Mouse (Mus musculus): Measurements from ENCODE around the gene Ston1. TPM values are rescaled to one million over a fixed set of nuclear protein-coding genes. Genes with fewer than 3 reads are reported as not detected.

The Ston1 gene
- polyA plus RNA-seq, 1 experiment from 2014 or later = 4.8 TPM

- Histone ChIP-seq H3K27ac (no peak overlapping the region), H3K27me3 (no peaks in the 10 kb centered on the region), H3K4me1 (replicated peaks) (peaks cover 8% of the 10 kb centered on the region), H3K36me3 (no peaks in the 10 kb centered on the region), H3K9ac (replicated peaks) (no peak overlapping the region), H3K9me3 (no peaks in the 10 kb centered on the region), H3K4me3 (replicated peaks) (no peak overlapping the region), H3K4me2 (no peak overlapping the region)
- WGBS = 92% methylated on average over 23 of the region's 23 CpGs
- no peak for ATAC-seq (ENCODE audit: insufficient number of reproducible peaks, insufficient read depth, low FRiP score, low TSS enrichment, low read depth)
Observed at GRCm38 (mm10) chr17:88675310-88676309, 78.1 kb downstream of the Ston1 start.

DNA sequence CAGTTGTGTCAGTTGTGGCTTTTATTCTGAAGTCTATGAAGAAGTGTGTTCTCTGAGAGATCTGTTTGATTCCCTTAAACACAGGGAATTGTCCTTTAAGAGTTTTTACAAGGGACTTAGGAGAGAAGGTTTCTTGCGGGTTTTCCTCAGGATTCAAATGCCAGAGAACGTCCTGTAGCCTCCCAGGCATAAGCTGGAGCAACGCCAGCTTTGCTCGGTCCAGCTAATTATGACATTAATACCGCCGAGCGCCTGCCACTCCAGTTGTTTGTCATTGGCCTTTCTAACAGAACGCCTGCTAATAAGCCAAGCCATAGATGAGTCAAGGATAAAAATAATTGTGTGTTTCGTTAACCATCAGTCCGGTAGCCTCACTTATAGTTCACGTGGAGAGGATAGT, 90.7 kb downstream of the Ston1 start:
- Histone ChIP-seq H3K27ac (no peak overlapping the region), H3K4me3 (replicated peaks) (no peak overlapping the region), H3K36me3 (no peaks in the 10 kb centered on the region), H3K4me2 (no peak overlapping the region), H3K4me1 (replicated peaks) (no peaks in the 10 kb centered on the region; the same call in 1 of the 2 replicates), H3K9ac (replicated peaks) (no peak overlapping the region), H3K27me3 (no peaks in the 10 kb centered on the region), H3K9me3 (no peaks in the 10 kb centered on the region)
- no peak for ATAC-seq (ENCODE audit: insufficient number of reproducible peaks, insufficient read depth, low FRiP score, low TSS enrichment, low read depth)
- 46% methylated on average over 11 of the region's 11 CpGs for WGBS

GRCm38 (mm10) chr17:88696656-88697333, 99.3 kb downstream of the Ston1 start:
- Histone ChIP-seq H3K9ac (replicated peaks) (no peak overlapping the region), H3K27ac (peak overlapping the region; percentile 41; the same call in 1 of the 2 replicates), H3K4me3 (replicated peaks) (no peak overlapping the region), H3K36me3 (no peaks in the 10 kb centered on the region), H3K4me1 (replicated peaks) (peaks cover 9% of the 10 kb centered on the region), H3K4me2 (0 out of 2 replicates have a peak overlapping the region, but pooled peaks have one; percentile 17), H3K27me3 (no peaks in the 10 kb centered on the region), H3K9me3 (no peaks in the 10 kb centered on the region)
- 46% methylated on average over 9 of the region's 9 CpGs for WGBS
- no peak for ATAC-seq (ENCODE audit: insufficient number of reproducible peaks, insufficient read depth, low FRiP score, low TSS enrichment, low read depth)

GRCm38 (mm10) chr17:88700901-88701300, 103.4 kb downstream of the Ston1 start:
- Histone ChIP-seq H3K9ac (replicated peaks) (no peak overlapping the region), H3K4me1 (replicated peaks) (peaks cover 9% of the 10 kb centered on the region), H3K4me3 (replicated peaks) (no peak overlapping the region), H3K27me3 (no peaks in the 10 kb centered on the region), H3K36me3 (no peaks in the 10 kb centered on the region), H3K4me2 (no peak overlapping the region), H3K27ac (no peak overlapping the region), H3K9me3 (no peaks in the 10 kb centered on the region)
- ATAC-seq (ENCODE audit: insufficient number of reproducible peaks, insufficient read depth, low FRiP score, low TSS enrichment, low read depth) = no peak

GRCm38 (mm10) chr17:88702345-88702744, 104.9 kb downstream of the Ston1 start:
- WGBS = 24% methylated on average over 6 of the region's 6 CpGs
- H3K4me1 ChIP-seq (replicated peaks) = peaks cover under 1% of the 10 kb centered on the region; the same call in 1 of the 2 replicates
- H3K36me3 ChIP-seq = no peaks in the 10 kb centered on the region
- H3K27me3 ChIP-seq = no peaks in the 10 kb centered on the region
- ATAC-seq (ENCODE audit: insufficient number of reproducible peaks, insufficient read depth, low FRiP score, low TSS enrichment, low read depth) = no peak
- no peak overlapping the region for H3K4me2 ChIP-seq
- H3K9me3 ChIP-seq = no peaks in the 10 kb centered on the region
- H3K9ac ChIP-seq (replicated peaks) = no peak overlapping the region
- no peak overlapping the region for H3K27ac ChIP-seq
- H3K4me3 ChIP-seq (replicated peaks) = no peak overlapping the region

DNA sequence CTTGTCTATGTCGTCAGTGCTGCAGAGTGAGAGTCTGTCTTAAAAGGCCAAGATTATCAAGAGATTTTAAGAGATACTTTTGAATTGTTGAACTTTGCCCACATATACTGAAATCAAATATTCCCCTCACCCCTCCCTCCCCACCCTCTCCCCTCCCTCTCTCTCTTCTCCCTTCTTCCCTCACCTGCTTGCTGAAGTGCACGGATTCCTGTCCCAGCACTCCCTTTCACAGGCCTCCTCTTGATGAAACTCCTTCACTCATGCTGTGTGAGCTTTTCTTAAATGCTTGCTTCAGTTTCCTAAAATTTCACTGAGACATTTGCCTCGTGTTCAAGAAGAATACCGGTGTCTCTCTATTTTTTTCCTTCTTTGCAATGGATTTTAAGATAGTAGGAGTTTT, 105.6 kb downstream of the Ston1 start:
- no peak overlapping the region for H3K27ac ChIP-seq
- H3K9ac ChIP-seq (replicated peaks) = no peak overlapping the region
- no peaks in the 10 kb centered on the region for H3K36me3 ChIP-seq
- H3K27me3 ChIP-seq = no peaks in the 10 kb centered on the region
- H3K4me3 ChIP-seq (replicated peaks) = no peak overlapping the region
- no peak overlapping the region for H3K4me2 ChIP-seq
- no peaks in the 10 kb centered on the region for H3K4me1 ChIP-seq (replicated peaks)
- no peaks in the 10 kb centered on the region for H3K9me3 ChIP-seq
- ATAC-seq (ENCODE audit: insufficient number of reproducible peaks, insufficient read depth, low FRiP score, low TSS enrichment, low read depth) = no peak
- 47% methylated on average over 4 of the region's 4 CpGs for WGBS

DNA sequence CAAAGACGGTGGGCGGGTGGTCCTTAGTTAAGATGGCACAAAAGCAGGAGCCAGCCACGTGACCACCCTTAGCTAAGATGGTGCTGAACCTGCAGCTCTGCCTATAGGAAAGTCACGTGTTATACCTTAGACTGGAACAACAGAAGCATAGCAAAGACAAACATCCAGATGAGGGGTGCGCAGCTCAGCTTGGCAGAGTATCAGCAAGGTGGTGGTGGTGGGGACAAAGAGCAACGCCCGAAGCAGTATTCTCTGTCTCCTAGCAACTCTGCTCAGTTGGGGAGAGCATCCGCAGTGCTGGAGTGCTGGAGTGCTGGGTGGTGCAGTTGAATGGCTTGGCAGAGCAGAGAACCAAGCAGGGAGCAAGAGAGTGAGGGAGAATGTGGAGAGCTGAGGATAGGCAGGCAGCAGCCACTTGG, 108.8 kb downstream of the Ston1 start:
- H3K4me1 ChIP-seq (replicated peaks) = no peaks in the 10 kb centered on the region
- WGBS = 62% methylated on average over 8 of the region's 8 CpGs
- no peak overlapping the region for H3K9ac ChIP-seq (replicated peaks)
- no peak for ATAC-seq (ENCODE audit: insufficient number of reproducible peaks, insufficient read depth, low FRiP score, low TSS enrichment, low read depth)
- no peaks in the 10 kb centered on the region for H3K36me3 ChIP-seq
- H3K4me2 ChIP-seq = no peak overlapping the region
- H3K27ac ChIP-seq = no peak overlapping the region
- no peaks in the 10 kb centered on the region for H3K9me3 ChIP-seq
- H3K4me3 ChIP-seq (replicated peaks) = no peak overlapping the region
- H3K27me3 ChIP-seq = no peaks in the 10 kb centered on the region

Other genes starting within 250 kb of the Ston1 start
- gene Foxn2, start 157.0 kb upstream of the Ston1 start, polyA plus RNA-seq (2016; fragmentation: Nextera tagmentation; extraction: Ambion mirVana) = 14.9 and 15.8 TPM in 2 replicates
- gene Ppp1r21, start 67.6 kb upstream of the Ston1 start, polyA plus RNA-seq (2016; fragmentation: Nextera tagmentation; extraction: Ambion mirVana) = 20.5 and 22.7 TPM in 2 replicates
- gene Gtf2a1l, start 71.0 kb downstream of the Ston1 start, polyA plus RNA-seq (2016; fragmentation: Nextera tagmentation; extraction: Ambion mirVana) = 0.49 TPM in 1 of 2 replicates, not detected in the other
- gene Lhcgr, start 194.3 kb downstream of the Ston1 start, polyA plus RNA-seq (2016; fragmentation: Nextera tagmentation; extraction: Ambion mirVana) = 0.35 and 0.45 TPM in 2 replicates

Measured in limb, embryonic 12.5 days (tissue).